Mouse (Mus musculus): ENCODE measurements at regions not wholly inside any gene's neighbourhood (a gene's known extent, or its start where the extent isn't known, plus 50 kb on each side); places are given as distances from the start of the nearest gene placed in this dataset.

DNA sequence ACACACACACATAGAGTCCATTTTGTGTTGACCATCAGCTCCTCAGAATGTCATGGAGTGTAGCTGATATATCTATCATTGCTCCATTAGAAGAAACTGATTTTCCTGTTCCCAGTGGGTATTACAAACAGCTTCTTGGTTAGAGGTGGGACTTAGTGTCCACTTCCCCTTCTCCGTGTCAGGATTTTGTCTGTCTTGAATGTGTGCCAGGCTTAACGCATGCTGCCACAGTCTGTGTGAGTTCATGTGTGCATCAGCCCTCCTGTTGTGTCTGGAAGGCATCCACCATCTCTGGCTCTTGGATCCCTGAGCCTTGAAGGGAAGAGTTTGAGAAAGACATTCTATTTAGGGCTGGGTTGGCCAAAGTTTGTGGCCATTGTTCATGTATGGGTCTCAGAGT lies 57.2 kb upstream of the Slc1a1 start:
- 74% methylated on average over 2 of the region's 2 CpGs for WGBS
- Histone ChIP-seq H3K36me3 (no peaks in the 10 kb centered on the region), H3K27ac (replicated peaks) (no peak overlapping the region), H3K4me3 (no peak overlapping the region), H3K27me3 (ENCODE audit: low read depth, poor library complexity, severe bottlenecking) (no peaks in the 10 kb centered on the region), H3K9me3 (replicated peaks) (no peaks in the 10 kb centered on the region), H3K4me1 (peaks cover 18% of the 10 kb centered on the region)
- DNase-seq (ENCODE audit: low spot score): no peak

DNA sequence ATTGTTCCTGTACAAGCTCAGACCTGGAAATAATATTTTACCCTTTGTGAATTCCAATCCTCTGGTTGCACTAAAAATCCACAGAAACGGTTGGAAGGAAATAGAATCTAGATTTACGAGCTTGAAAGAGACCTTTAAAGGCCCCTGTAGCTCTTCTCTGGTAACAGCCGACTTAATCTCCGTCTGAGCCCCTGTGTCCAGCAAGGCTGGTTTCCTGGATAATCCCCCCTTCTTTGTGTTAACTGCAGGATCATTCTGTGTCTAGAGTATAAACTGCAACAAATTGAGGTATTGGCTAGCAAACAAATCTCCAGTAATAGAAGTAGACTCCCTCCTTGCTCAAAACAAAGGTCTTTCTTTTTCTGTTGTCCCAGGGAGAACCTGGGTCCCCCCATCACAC lies 56.5 kb upstream of the Slc1a1 start:
- Histone ChIP-seq H3K4me3 (no peak overlapping the region), H3K4me1 (peaks cover 16% of the 10 kb centered on the region), H3K27me3 (ENCODE audit: low read depth, poor library complexity, severe bottlenecking) (no peaks in the 10 kb centered on the region), H3K9me3 (replicated peaks) (no peaks in the 10 kb centered on the region), H3K36me3 (no peaks in the 10 kb centered on the region), H3K27ac (replicated peaks) (no peak overlapping the region)
- DNase-seq (ENCODE audit: low spot score): no peak
- 36% methylated on average over 4 of the region's 4 CpGs for WGBS

DNA sequence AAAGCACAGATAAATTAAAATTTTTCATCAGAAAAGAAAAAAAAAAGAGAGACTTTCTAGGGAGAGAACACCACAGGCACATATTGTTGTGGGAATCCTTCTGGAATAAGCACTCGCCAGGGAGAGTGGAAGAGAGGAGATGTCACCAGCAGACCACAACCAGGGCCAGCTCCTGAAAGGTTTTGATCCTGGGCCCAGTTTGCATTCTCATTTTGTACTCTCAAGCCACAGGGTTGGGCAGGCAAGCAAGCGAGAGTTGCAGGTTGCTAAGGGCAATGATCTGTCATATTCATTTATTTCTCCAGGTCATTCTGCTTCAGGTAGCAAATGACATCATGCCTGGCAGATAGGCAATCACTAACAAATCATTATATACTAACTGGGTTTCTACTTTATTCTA lies 52.9 kb upstream of the Slc1a1 start:
- Histone ChIP-seq H3K36me3 (no peaks in the 10 kb centered on the region), H3K4me1 (peaks cover 14% of the 10 kb centered on the region), H3K9me3 (replicated peaks) (no peaks in the 10 kb centered on the region), H3K4me3 (no peak overlapping the region), H3K27me3 (ENCODE audit: low read depth, poor library complexity, severe bottlenecking) (no peaks in the 10 kb centered on the region), H3K27ac (replicated peaks) (no peak overlapping the region)
- no peak for DNase-seq (ENCODE audit: low spot score)
- WGBS: 84% methylated on average over 2 of the region's 2 CpGs

All from midbrain, embryonic 10.5 days (tissue).